Mouse (Mus musculus) frontal cortex, adult 2 months (tissue): ENCODE results near the gene Sult2a6. TPM values are rescaled to one million over a fixed set of nuclear protein-coding genes. Genes with fewer than 3 reads are reported as not detected.

Source experiments
- DNase-seq, 2 experiments: peaks; one replicate each; pipeline ENCODE4 v3.0.0; 2022; ENCODE audit warnings: low spot score in 1 of 2; ENCODE audit errors: extremely low spot score in 1 of 2
- polyA plus RNA-seq: library from polyadenylated mRNA; depleted of rRNA; stranded (reverse); fragments of >200 nt; gene quantifications from 2 replicates; pipeline ENCODE4 v1.2.3, GENCODE M21; 2012; rRNA removed

The Sult2a6 gene
- polyA plus RNA-seq = not detected in 2 replicates

DNA sequence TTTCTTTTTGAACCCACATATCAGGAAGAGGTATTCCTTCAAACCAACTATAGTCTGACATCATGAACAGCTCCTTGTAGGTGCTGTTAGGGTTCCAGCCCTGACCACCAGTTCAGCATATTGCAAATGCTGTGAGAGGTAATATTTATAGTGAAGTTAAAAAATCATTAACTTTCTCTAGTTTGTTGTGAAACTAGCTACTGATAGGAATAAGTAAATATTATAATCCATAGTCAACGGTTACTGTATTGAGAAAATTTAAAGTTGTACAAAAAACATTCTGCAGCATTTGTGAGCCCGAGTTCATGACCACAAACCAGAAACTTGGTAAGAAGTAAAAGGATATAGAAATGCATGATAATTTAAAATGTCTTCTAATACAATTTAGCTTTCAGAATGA is at the start of gene Sult2a6:
Gene Sult2a6, minus strand, starts transcription at position 101 of the 400 bp plus-strand sequence.
- DNase-seq = no peak

GRCm38 (mm10) chr7:14215231-14215630 is 39.4 kb downstream of the Sult2a6 start:
- no peak for DNase-seq

DNA sequence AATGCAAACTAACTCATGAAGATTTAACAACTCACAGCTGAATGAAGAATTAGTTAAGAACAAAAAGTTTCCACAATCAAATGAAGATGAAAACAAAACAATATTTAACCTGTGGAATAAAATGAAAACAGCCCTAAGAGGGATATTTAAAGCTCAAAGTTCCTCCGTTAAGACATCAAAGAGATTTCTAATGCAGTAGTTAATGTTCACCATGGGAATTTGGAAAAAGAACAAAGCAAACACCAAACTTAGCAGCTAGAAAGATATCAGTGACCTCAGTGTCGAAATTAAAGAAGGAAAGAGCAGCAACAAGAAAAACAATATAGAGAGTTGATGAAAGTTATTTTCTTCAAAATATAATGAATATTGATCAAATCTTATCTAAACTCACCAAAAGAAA is 51.3 kb downstream of the Sult2a6 start:
- no peak for DNase-seq

- no peak for DNase-seq
Measured at GRCm38 (mm10) chr7:14202487-14202886, 52.2 kb downstream of the Sult2a6 start.

Other genes starting within 250 kb of the Sult2a6 start
- gene Sult2a3, start 131.8 kb downstream of the Sult2a6 start, polyA plus RNA-seq = not detected in 2 replicates
- not detected in 2 replicates for gene Obox8, start 78.7 kb upstream of the Sult2a6 start, polyA plus RNA-seq
- not detected in 2 replicates for gene Sult2a8, start 191.9 kb upstream of the Sult2a6 start, polyA plus RNA-seq
- not detected in 2 replicates for gene Sult2a7, start 239.4 kb upstream of the Sult2a6 start, polyA plus RNA-seq